Mouse (Mus musculus) lung, postnatal 36 days (tissue): Measurements from ENCODE around the gene Madd.

ENCODE experiments used
- DNase-seq: peaks from one replicate; pipeline ENCODE4 v3.0.0; 2022; ENCODE audit warnings: mixed read lengths

Gene Madd

DNA sequence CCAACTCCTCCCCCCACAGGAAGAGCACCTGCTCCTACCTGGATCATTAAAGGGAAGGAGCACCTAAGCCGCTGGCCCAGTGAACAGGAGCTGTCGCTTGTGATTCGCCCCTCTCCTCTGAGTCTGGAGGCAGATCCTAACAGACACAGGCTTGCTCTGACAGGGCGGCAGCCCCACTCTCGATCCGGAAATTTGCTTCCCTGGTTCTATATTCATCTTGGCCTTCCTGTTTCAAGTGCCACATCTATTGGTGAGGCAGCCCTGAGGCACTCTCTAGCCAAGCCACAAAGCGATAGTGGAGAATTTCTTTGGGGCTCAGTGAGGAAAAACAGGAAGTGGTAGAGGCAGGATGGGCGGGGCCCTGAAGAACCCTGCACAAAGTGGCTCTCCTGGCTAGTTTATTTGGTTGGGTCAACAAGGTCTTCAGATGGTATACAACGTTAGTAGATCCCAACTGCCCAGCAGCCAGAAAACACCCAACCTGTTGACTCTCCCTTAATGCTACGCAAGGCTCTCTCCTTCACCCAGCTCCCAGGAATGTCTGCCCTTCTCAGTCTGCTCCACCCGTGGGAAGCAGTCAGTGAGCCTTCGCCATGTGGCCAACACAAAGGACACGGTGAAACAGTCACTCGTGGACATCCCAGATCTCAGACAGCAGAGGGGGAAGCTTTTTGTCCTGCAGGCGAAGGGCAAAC lies at the start of gene Madd:
Gene Madd (minus strand): TSS at position 127 of the 695 bp plus-strand sequence.
- DNase-seq, result peak; percentile 90

DNA sequence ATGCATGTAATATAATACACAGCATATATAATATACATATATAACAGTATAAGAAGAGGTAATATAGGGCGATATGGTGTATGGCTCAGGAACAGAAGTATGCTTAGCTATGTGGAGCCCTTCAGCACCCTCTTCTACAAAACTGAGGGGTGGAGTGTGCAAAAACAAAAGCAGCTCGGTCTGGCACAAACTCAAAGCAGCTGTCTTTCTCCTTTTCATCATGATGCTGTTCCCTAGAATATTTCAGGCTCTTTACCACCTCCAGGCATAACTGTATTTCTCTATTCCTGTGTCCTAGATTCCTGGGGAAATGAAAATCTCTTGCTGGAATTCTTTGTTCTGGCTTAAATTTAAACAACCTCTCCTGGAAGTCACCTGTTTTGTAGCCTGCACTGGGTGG lies 46.1 kb upstream of the Madd start:
- no peak for DNase-seq

DNA sequence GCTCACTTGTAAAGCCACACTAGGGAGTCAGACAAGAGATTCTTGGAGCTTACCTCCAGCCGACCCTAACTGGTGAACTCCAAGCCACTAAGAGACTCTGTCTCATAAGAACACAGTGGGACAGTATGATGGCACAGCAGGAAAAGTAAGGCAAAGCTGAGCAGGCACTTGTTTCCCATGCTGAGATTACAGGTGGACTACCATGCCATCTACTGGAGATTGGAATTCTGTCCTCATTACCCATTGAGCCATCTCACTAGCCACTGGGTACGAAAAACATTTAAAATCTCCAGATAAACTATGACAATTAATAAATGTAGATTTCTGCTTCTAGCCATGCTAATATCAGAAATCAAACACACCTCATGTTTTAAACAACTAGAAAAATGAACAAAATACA lies 40.0 kb upstream of the Madd start:
- DNase-seq, result no peak

DNA sequence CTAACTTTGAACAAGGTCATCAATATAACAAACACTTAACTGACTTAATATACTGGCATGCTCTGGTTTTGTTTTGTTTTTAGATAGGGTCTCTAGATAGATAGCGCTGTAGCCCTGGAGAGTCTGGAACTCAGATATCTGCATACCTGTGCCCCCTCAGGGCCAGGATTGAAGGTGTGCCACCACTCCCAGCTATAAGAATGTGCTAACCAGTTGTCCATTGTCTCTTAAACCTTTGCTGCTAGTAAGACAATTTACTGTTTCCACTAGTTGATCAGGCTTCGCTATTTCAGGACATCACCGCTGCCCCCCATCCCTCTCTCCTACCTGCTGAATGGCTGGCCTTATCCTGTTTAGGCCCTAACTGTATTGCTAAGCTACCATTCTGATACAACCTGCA lies 36.9 kb upstream of the Madd start:
- no peak for DNase-seq

DNA sequence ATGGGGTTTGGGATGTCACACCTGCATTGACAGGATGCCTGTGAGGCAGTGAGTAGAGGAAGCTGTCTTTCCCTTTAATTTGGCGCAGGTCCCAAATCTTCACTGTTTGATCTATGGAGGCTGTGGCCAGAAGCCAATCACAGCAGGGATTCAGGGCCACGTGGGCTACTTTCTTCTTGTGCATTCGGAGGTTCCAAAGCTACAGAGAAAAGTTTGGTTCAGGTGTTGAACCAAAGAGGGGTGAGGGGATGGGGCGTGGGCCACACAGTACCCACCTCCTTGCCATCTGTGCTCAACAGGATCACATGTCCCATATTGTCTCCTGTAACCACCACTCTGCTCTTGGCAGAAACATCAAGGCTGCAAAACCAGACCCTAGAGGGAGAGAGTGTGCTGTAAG lies 33.4 kb upstream of the Madd start:
- DNase-seq, result peak; percentile 33

DNA sequence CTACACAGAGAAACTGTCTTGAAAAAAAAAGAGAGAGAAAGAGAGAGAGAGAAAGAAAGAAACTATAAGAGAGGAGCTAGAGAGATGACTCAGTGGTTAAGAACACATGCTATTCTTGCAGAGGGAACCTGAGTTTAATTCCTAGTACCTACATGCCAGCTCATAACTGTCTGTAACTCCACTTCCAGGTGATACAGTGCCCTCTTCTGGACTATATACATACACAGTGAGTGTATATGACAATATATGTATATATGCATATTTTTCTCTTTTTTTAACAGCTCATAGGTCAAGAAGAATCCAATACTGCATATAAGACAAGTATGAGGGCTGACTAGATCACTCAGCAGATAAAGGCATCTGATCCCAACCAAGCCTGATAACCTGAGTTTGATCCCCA lies 29.7 kb upstream of the Madd start:
- DNase-seq, result no peak

DNA sequence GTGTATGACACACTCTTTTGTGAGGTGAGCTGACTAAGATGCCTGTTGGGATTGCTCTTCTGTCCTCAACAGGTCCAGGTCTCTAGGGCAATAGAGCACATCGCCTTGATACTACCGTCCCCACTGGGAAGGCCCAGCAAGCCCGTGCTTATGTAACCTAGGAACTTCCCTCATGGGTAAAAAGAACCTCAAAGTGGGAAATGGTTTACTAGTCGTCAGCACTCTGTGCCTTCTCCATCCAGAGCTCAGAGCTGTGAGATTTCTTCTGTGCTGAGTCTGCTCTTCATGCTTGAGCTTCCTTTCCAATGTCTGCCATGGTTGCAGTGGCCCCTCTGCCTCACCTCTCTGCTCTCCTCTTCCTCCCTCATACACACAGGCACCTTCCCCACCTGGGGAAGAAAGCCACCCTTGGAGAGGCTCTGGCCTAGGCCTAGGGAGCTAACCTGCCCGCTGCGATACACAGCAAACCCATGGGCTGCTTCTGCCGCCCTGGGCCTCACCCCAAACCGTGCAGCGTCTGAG lies 22.7 kb upstream of the Madd start:
- no peak for DNase-seq

DNA sequence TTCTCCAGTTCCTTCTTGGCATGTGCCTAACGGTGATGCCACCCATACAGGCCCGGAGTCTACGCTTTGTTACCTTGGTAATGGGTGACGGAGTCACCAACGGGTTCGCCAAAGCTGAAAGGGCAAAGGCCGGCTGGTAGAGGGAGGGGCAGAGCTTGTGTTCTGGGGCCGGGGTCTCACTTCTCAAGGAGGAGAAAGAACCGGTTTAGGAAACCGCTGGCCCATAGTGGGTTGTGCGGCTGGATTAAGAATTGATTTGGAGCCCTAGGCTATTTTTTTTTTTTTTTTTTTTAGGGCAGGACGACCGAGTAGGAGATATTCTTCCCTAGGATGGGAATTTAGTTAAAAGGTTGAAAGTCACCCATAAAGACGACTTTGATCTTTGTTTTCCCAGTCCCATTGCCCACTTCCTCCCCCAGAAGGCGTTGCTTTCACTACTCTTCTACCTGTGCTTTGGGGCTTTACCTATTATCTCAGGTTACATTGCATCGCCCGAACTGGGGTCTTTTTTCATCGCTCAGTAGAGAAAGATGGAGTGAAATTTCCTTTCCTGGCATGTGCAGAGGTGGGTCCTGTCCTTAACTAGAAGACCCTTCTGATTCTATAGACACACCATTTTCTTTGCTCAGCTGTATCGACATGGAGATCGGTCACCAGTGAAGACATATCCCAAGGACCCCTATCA lies 19.5 kb upstream of the Madd start:
- DNase-seq, result no peak

DNA sequence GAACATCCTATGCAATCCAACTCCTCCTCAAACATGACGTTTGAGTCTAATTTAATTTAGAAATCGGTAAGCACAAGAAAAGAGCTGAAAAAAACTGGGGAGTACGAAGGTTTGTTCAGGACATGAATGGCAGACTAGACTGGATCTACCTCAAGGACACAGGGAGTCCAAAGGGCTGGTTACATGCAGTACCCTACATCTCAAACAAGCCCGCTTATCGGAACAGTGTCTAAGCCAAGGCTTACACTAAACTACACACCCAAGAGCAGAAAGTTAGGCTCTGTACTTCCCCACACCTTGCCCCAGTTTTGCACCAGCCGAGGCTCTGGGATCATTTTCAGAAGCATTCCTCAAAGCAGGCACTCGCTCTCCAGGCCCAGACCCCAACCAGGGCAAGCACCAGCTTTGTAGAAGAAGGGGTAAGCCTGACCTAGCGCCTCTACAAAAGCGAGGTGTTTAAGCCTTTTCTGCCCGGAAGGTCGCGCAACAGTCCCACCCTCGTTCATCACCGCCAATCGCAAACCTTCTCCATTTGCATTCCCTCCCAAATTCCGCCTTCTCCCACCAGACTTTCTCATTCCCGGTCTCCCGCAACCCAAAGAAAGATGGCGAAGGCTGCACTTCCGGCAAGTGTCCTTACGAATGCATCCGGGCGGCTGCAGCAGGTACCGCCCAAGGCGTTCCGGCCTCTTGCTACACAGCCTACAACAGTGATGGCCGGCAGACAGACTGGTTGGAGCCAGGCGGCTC lies 18.8 kb upstream of the Madd start, which contains the start of the genes Nr1h3 and Acp2:
Gene Nr1h3 (minus strand): TSS at position 613 of the 750 bp plus-strand sequence.
Gene Acp2 (plus strand): TSS at position 664 of the 750 bp plus-strand sequence.
- peak; percentile 94 for DNase-seq

DNA sequence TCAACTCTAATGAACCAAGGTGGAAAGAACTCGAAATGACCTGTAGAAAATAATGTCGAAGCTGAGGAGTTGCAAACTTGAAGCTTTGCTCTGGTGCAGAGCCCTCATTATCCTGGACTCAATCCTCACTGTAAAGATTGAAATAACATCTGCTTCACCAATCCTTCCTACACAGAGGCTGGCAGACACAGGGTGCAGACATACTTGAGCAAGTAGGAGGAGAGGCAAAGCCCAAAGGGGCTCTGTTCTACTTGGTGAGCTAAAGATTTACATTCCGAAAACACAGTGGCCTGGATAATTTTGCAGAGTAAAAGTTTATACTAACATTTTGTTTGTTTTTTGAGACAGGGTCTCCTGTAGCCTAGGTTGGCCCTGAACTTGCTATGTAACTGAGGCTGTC lies 15.3 kb upstream of the Madd start:
- no peak for DNase-seq

DNA sequence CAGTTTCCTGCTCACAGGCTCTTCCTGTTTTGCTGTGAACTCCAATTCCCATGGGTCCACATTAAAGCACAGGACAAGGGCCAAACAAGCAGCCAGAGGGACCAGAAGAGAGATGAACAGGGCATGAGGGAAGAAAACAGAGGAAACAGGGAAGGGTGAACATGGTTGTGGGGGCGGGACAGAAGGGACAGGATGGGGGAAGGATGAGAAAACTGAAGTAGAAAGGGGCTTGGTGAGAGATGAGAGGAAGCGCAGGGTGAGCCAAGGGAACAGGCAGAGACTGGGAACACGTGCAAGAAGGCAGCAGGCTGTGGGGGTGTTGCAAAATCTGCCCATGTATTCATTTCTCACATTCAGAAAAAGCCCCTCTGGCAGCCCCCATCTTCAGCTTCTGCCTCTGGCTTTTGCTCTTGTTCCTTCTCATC lies 13.0 kb upstream of the Madd start:
- DNase-seq, result peak; percentile 62

DNA sequence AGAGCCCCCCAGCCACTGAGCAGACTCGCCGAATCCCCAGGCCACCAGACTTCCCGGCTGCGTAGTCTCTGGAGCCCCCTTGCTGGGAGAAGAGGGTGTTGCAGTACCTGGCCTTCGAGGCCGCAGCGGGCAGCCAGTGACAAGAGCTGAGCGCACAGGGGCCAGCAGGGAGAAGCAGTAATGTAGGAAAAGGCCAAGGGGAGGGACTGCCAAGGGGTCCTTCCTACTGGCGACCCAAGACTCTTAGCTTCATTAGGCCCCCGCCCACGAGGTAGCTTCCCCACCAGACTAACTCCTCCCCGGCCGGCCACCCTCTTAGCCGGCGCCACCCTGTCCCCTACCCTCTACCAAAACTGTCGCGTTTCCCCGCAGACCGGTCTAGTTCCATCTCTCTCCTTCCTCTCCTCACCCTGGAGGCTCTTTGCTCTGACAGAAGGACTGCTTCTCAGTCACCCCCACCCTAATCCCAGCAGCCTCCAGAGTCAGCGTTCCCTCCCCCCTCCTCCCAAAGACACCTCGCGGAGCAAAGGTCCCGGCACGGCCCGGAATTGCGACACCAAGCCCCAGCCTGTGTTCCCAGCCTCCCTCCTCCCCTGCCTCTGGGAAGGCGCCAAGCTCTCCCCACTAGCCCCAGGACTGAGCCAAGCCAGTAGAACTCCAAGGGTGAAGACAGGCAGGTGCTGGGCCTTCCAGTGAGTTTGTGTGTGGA lies 11.1 kb upstream of the Madd start:
- DNase-seq, result peak; percentile 93

DNA sequence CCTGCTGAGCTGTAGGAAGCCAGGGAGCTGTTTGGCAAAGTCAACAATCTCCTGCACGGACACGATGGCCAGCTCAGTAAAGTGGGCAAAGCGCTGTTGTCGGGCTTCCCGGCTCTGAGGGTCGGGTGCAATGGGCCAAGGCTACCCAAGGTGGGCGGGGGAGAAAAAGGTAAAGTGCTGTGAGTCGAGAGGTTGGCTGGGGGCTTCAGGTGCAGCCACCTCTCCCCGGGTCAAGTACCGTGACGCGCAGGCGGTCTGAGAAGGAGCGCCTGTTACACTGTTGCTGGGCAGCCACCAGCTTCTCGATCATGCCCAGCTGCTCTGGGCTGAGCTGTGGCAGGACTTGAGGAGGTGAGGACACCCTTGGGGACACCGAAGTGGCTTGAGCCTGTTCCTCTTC lies 6.9 kb upstream of the Madd start:
- no peak for DNase-seq

DNA sequence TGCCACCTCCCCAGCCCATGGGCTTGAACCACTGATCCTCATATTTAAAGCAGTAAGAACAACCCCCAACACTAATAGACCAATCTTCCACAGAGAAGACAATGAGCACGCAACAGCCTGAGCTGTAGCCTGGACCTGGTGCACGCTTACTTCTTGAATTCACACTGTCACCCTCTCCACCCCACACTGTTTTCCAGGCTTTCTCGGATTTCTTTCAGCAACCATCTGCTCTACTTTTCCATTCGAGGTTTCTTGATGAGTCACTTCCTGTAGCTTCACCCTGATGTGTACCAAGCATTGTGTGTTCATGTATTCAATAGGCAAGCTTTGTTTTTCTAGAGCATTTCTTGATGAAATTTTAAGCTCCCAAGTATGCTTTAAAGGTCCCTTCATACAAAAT lies 3.8 kb upstream of the Madd start:
- no peak for DNase-seq

DNA sequence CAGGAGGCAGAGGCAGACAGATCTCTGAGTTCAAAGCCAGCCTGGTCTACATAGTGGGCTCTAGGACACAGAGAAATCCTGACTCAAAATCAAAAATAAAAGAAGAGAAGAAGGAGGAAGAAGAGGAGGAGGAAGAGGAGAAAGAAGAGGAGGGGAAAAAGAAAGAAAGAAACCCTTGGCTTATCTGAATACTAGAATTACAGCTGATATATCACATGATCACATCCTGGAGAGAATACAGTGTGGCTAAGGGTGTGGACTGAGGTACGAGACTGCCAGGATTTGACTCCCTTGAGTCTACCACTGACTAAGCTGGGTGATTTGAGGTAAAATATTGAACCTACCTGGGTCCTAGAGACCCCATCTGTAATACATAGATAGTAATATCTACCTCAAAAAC lies 2.6 kb upstream of the Madd start:
- DNase-seq, result no peak

DNA sequence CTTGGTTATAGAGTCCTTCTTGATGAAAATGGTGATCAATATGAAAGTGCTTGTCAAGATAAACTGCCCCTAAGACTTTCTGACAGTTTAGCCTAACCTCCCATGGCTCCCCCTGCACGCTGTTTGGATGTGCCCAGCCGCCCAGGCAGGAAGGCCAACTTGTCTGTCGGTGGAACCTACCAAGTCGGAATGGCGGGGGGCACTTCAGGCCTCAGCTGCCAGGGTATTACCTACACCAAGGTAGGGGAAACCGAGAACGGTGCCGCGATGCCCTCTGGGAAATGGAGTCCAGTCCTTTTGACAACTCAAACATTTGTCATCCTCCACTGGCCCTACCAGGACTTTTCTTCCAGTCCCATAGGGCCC lies 506 bp downstream of the Madd start:
- peak; percentile 99 for DNase-seq

DNA sequence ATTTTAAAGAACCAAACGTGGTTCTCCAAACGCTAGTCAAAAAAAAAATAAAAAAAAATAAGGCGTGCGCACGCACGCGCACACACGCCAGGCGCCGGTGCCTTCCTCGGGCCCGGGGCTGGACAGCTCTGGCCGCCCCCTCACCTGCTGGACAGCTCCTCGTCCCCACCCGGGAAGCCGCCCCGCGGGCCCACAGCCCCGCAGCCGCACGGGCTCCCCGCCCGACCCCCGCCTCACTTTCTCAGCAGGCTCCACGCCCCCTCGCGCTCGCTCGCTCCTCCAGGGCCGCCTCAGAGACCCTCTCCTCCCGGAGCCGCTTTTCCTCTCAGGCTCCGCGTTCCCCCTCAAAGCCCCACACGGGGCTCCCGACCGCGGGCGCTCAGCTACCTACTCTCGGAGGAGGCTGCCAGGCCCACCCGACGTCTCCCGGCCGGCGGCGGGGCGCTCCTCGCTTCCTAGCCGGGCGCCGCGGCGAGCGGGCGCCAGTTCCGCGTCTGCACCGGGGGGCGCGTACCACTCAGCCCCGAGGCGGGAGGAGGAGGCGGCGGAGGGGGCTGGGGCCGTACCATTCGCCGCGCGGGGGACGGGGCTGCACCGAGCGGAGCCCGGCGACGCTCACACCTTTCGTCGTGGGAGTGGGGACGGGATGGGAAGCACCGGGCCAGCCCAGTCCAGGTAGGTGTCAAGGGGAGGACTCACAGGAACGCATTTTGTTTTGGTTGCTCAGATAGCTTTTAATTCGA lies 1.1 kb downstream of the Madd start:
- DNase-seq, result peak; percentile 70

DNA sequence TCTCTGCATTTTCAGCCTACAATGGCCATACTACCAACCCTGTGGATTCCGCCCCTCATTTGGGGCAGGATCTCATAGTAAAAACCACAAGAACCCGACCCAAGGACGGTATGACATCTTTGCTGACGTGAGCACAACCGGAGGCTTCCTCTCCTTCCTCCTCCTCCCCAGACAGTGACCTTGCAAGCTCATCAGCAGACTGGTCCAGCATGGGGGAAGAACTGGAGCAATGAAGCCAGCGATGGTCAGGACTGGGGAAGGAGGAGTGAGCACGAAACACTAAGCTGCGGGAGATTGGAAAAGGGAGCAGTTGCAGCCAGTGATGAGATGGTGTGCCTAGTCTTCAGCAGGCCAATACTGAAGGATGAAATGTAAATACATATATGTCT lies 1.6 kb downstream of the Madd start:
- DNase-seq, result no peak

DNA sequence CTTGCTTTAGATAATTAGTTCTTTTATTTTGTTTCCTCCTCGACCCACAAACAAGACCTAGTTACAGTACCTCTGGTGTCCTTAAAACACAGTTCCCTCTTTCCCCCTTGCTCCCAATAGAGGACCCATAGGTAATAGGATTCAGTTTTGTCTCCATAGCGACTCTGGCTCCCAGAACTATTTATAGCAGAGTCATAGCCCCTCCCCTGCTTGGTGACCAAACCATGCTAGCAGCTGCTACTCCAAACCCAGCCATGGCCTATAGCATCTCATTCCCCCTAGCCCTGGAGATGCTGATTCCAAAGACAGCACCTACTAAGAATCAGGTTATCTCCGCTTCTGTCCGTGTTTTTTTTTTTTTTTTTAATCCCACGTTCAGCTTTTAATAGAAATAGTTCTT lies 2.9 kb downstream of the Madd start:
- DNase-seq, result no peak

DNA sequence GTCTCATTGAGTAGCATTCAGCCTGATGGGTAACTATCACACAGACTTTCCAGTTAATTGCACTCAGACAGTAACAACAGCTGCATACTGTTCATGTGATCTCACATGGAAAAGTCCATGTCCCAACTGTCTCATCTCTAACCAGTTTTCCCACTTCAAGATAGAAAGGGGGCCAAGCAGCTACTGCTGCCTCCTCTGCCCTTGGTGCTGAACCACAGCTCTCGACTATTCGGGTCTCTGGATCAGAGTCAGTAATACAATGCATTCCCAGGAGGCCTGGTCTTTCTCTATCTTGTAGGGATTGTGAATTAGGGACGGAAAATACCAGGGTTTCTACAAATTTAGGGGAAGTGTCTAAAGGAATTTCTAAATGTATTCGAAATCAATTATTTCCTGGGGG lies 3.8 kb downstream of the Madd start:
- DNase-seq, result no peak

DNA sequence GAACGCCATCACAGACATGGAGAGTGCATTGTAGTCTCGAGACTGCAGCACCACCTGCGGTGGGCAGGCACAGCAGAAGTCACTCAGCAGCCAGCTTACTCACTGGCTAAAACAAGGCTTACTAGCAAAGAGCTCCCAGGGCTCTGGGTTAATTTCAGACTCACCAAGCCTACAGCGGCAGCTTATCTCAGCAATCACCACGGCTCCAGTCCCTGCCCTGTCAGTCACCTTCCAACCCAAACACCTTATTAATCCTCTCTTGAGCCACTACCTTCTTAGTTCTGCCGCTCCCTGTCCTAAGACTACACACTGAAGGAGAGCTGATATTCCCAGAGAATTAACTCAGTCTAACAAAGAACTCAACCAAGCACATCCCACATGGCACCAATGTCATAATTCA lies 7.4 kb downstream of the Madd start:
- DNase-seq, result no peak

DNA sequence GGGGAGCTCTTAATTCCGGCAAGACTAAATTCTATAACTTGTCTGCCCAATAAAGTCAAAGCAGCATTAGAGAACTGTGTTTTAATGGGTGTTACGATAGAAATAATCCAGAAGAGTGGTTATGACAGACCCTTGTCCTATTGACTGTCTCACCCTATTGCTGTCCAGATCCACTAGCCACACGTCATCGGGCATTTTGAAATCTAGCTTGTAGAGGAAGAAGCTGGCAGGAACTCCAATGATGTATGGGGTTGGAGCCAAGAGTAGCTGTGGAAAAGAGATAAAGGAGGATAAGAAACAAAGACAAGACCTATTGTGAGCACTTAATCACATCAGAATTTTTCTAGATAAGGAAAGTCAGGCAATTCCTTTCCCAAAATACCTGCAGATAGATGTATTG lies 8.1 kb downstream of the Madd start:
- no peak for DNase-seq
